Mouse (Mus musculus) megakaryocyte, embryonic 14.5 days (primary cell): ENCODE data around the gene Ncor1. TPM values are rescaled to one million over a fixed set of nuclear protein-coding genes. Genes with fewer than 3 reads are reported as not detected.

Experiments
- H3K27me3 ChIP-seq: replicated peaks from 2 replicates; pipeline ENCODE3; 2012; ENCODE audit warnings: inconsistent platforms
- H3K36me3 ChIP-seq: replicated peaks from 2 replicates; pipeline ENCODE3; 2012; ENCODE audit warnings: low read length, inconsistent platforms, mixed read lengths
- H3K4me1 ChIP-seq: 2 replicates; pipeline ENCODE4 v1.6.1; 2012; ENCODE audit warnings: inconsistent platforms
- H3K4me3 ChIP-seq: replicated peaks from 2 replicates; pipeline ENCODE3; 2012; ENCODE audit warnings: moderate library complexity, mild to moderate bottlenecking, inconsistent platforms
- H3K9me3 ChIP-seq: 2 replicates; pipeline ENCODE4 v1.6.1; 2012; ENCODE audit warnings: inconsistent platforms
- FLI1 ChIP-seq: IDR thresholded peaks from 2 replicates; pipeline ENCODE4 v1.6.1; 2012; ENCODE audit warnings: low read length, inconsistent platforms, mixed read lengths
- GATA1 ChIP-seq: IDR thresholded peaks from 3 replicates; pipeline ENCODE4 v1.6.1; 2012; ENCODE audit warnings: mixed read lengths, low read length, inconsistent platforms, borderline replicate concordance
- polyA plus RNA-seq: library from polyadenylated mRNA; stranded (reverse); fragments of >175 nt; gene quantifications from 2 replicates; pipeline ENCODE4 v1.2.3, GENCODE M21; 2012; ENCODE audit warnings: low replicate concordance; ENCODE audit not compliant: insufficient read depth

Ncor1 gene
- polyA plus RNA-seq, 1 experiment, result 160 TPM

DNA sequence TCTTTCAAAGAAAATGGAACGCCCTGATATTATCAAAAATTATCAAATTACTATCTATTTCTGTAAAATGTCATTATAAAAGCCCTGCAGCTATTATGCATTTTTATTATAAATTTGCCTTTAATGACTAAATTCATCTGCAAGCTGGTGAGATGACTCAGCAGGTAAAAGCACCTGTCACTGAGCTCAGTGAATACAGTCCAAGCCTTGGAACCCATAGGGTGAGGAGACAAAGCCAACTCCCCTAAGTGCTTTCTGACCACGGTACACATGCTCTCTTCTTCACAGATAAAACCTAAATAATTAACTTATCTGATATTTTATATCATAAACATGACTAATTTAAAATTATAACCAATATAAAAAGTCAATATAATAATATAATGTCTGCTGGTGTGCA is 86.6 kb downstream of the Ncor1 start:
- TF ChIP-seq FLI1 (no peak), GATA1 (no peak)
- Histone ChIP-seq H3K9me3 (no peaks in the 10 kb centered on the region), H3K27me3 (no peaks in the 10 kb centered on the region), H3K4me3 (no peak overlapping the region), H3K36me3 (peaks cover 96% of the 10 kb centered on the region), H3K4me1 (peaks cover 11% of the 10 kb centered on the region)

DNA sequence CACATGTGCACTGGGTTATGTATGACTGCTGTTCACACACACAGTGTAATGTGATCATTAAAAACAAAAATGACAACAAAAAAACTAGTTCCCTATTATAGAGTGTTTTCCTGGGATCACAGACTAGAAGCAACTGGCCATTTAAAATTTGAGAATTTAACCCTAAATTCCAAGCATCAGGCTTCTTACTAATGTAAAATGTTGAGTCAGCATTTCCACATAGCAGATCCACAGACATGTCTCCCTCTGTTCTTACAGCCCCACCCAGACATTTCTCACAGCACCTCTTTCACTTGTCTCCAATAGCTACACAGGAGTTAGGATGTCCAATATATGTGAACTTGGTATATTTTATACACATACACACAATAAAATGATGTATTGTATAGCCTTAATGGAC is 88.4 kb downstream of the Ncor1 start:
- Histone ChIP-seq H3K36me3 (peaks cover 96% of the 10 kb centered on the region), H3K4me3 (no peak overlapping the region), H3K27me3 (no peaks in the 10 kb centered on the region), H3K4me1 (peaks cover 11% of the 10 kb centered on the region), H3K9me3 (no peaks in the 10 kb centered on the region)
- TF ChIP-seq GATA1, result no peak
- no peak for TF ChIP-seq FLI1

DNA sequence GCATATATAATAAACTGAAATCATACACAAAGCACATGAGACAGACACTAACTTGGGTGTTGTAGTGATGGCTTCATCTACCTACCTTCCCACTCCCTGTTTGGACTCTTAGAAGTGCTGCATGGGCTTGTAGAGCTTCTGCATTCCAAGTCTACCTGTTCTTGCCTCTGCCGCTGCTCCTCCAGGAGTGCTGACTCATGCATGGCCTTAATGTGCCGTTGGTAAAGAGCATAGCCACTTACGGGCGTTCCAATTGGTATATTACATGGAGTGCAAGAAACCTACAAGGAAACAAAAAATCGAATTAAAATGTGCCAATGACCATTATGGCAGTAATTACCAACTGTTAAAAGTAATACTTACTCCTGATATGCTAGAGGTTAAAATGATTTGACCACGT is 91.5 kb downstream of the Ncor1 start:
- TF ChIP-seq FLI1 (no peak), GATA1 (no peak)
- Histone ChIP-seq H3K27me3 (no peaks in the 10 kb centered on the region), H3K36me3 (peaks cover 98% of the 10 kb centered on the region), H3K4me1 (peaks cover 2% of the 10 kb centered on the region; the same call in 1 of the 2 replicates), H3K9me3 (no peaks in the 10 kb centered on the region), H3K4me3 (no peak overlapping the region)

- TF ChIP-seq FLI1 (no peak), GATA1 (no peak)
- H3K9me3 ChIP-seq, result no peaks in the 10 kb centered on the region
- H3K4me1 ChIP-seq, result no peaks in the 10 kb centered on the region
- no peak overlapping the region for H3K4me3 ChIP-seq
- H3K27me3 ChIP-seq, result no peaks in the 10 kb centered on the region
- peaks cover 100% of the 10 kb centered on the region for H3K36me3 ChIP-seq
Observed at GRCm38 (mm10) chr11:62355216-62355615, 103.1 kb downstream of the Ncor1 start.

GRCm38 (mm10) chr11:62351948-62352347 is 106.4 kb downstream of the Ncor1 start:
- no peaks in the 10 kb centered on the region for H3K27me3 ChIP-seq
- H3K4me3 ChIP-seq, result no peak overlapping the region
- no peak for TF ChIP-seq GATA1
- no peak for TF ChIP-seq FLI1
- no peaks in the 10 kb centered on the region for H3K4me1 ChIP-seq
- H3K9me3 ChIP-seq, result no peaks in the 10 kb centered on the region
- H3K36me3 ChIP-seq, result peaks cover 100% of the 10 kb centered on the region

DNA sequence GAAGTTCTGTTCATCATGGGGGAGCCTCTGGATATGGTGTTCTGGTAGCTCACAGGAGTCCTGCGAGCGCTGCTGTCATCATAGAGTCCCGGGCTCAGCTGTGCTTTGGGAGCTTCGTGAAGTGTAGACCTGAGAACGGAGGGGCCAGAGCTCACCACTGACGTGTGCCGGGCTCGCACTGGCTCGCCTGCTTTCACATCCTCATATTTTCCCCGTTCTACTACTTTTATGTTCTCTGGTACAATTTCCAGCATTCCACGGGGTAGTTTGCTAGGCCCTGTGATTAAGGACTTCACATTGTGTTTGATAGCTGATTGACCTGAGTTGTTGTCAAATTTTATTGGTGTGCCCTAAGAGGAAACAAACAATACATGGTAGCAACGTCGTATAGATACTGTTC is 115.3 kb downstream of the Ncor1 start:
- peaks cover 90% of the 10 kb centered on the region for H3K36me3 ChIP-seq
- no peaks in the 10 kb centered on the region for H3K27me3 ChIP-seq
- no peak for TF ChIP-seq GATA1
- no peak for TF ChIP-seq FLI1

DNA sequence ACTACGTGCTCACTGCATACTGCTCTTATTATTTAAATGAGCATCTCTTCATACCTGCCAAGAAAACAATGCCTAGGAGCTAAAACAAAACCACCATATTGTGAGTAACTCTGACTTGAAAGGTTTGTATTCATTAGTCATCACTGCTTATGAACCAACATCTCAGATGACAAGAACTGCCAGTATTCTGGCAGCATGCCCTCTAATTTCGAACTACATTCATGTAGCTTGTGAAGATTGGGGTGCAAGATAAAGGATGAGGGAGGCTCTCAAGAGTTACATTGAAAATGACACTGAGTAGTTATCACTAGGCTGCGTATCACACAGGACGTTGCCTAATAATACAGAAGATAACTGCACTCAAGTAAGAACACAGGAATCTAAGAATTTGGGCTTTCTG is 126.1 kb downstream of the Ncor1 start:
- TF ChIP-seq FLI1 (no peak), GATA1 (no peak)
- Histone ChIP-seq H3K4me3 (no peak overlapping the region), H3K9me3 (no peaks in the 10 kb centered on the region), H3K36me3 (peaks cover 100% of the 10 kb centered on the region), H3K4me1 (no peaks in the 10 kb centered on the region), H3K27me3 (no peaks in the 10 kb centered on the region)

More for the DNA sequence above, 115.3 kb downstream of the Ncor1 start:
- H3K4me1 ChIP-seq, result no peaks in the 10 kb centered on the region
- no peak overlapping the region for H3K4me3 ChIP-seq
- no peaks in the 10 kb centered on the region for H3K9me3 ChIP-seq

DNA sequence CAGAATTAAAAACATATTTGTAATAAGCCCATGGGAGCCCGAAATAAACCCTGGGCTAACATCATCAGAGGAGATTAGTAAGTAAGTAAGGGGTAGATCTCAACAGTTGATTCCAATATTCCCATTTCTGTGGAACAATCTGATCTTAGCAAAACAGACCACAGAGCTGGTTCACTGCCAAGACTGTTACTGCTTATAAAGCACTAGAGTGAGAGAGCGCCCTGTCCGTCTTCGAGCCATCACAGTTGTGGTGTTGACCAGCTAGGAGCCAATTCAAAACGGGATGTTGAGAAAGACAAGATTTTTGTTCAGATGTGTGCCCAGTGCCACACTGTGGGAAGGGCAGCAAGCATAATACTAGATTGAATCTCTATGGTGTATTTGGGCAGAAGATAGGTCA is 127.2 kb downstream of the Ncor1 start:
- no peak overlapping the region for H3K4me3 ChIP-seq
- no peaks in the 10 kb centered on the region for H3K4me1 ChIP-seq
- no peaks in the 10 kb centered on the region for H3K27me3 ChIP-seq
- no peak for TF ChIP-seq GATA1
- TF ChIP-seq FLI1, result no peak
- no peaks in the 10 kb centered on the region for H3K9me3 ChIP-seq
- peaks cover 100% of the 10 kb centered on the region for H3K36me3 ChIP-seq

GRCm38 (mm10) chr11:62323659-62324058 is 134.7 kb downstream of the Ncor1 start:
- H3K9me3 ChIP-seq, result no peaks in the 10 kb centered on the region
- H3K4me1 ChIP-seq, result no peaks in the 10 kb centered on the region
- no peak overlapping the region for H3K4me3 ChIP-seq
- peaks cover 99% of the 10 kb centered on the region for H3K36me3 ChIP-seq
- TF ChIP-seq GATA1 (no peak), FLI1 (no peak)
- no peaks in the 10 kb centered on the region for H3K27me3 ChIP-seq

DNA sequence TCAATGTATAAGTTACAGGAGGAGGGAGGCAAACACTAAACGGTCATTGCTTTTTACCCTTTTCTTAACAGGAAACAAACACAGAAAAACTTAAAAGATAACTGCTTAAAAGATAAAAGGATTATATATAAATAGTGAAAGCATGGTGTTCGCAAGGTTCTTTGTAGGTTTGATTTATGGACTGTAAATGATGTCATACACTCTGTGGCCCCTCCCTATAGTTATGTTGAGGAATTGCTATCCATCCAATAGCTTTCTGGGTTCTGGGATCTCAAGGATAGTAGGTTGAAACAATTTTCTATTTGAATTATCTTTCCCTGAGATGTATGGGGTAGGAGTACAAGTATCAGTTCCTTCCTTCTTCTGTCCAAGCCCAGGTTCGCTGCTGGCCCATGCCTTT is 138.2 kb downstream of the Ncor1 start:
- Histone ChIP-seq H3K9me3 (no peaks in the 10 kb centered on the region), H3K4me1 (no peaks in the 10 kb centered on the region), H3K4me3 (no peak overlapping the region), H3K36me3 (peaks cover 97% of the 10 kb centered on the region), H3K27me3 (no peaks in the 10 kb centered on the region)
- no peak for TF ChIP-seq GATA1
- TF ChIP-seq FLI1, result no peak

DNA sequence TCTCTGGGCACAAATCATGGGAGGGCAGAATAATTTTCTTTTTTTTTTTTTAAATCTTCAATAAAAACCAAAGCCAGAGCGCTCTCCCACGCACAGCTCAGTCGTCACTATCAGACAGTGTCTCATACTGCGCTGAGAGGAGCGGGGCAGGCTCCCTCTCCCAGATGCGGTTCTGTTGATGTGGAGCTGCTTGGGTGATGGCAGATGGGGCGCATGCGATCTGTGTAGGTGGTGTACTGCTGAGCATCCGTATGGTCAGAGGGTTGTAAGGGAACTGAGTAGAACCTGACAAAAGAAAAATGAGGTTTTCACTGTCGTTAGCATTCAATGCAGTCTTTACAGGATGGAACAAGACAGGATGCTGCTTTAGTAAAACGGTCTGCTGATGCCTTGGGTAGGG is 140.6 kb downstream of the Ncor1 start:
- H3K36me3 ChIP-seq, result peaks cover 97% of the 10 kb centered on the region
- no peaks in the 10 kb centered on the region for H3K4me1 ChIP-seq
- TF ChIP-seq GATA1, result no peak
- TF ChIP-seq FLI1, result no peak
- H3K9me3 ChIP-seq, result no peaks in the 10 kb centered on the region
- H3K4me3 ChIP-seq, result no peak overlapping the region
- no peaks in the 10 kb centered on the region for H3K27me3 ChIP-seq

DNA sequence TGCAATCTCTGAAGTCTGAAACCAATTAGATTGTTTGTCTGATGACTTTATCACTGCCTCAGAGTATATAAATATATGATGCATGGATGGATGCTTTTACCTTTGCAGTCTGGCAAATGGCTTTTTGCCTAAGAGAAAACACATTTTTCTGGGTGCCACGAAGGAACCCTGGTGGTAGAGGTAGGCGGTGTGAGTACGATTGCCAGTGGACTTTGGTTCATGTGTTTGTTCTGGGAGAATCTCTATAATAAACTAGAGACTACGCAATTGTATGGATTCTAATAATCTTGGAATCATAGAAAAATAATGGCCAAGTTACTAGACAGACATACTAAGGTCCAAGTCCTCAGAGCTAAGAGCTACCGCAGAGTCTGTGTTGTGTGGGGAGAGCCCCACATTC is 143.4 kb downstream of the Ncor1 start:
- Histone ChIP-seq H3K4me3 (no peak overlapping the region), H3K9me3 (no peaks in the 10 kb centered on the region), H3K27me3 (no peaks in the 10 kb centered on the region), H3K4me1 (no peaks in the 10 kb centered on the region), H3K36me3 (peaks cover 79% of the 10 kb centered on the region)
- TF ChIP-seq GATA1 (no peak), FLI1 (no peak)
